Mouse (Mus musculus) midbrain, postnatal 0 days (tissue): Measurements from ENCODE around the gene Eif4e1b. TPM values are rescaled to one million over a fixed set of nuclear protein-coding genes. Genes with fewer than 3 reads are reported as not detected.

Experiments
- ATAC-seq: fragments of 200-750 bp; cut with Nextera tagmentation; 2 replicates; pipeline ENCODE4 v1.8.0; 2017; ENCODE audit warnings: moderate number of reproducible peaks, mild to moderate bottlenecking, moderate TSS enrichment, moderate library complexity; ENCODE audit not compliant: low FRiP score
- DNase-seq: peaks from one replicate; pipeline ENCODE4 v3.0.0-alpha.2; 2015; ENCODE audit warnings: low spot score
- H3K27ac ChIP-seq: fragments of 300-500 bp; sonication (generic); 2 replicates; pipeline ENCODE4 v1.5.1; 2014; ENCODE audit warnings: low read depth, mild to moderate bottlenecking, low read length, mixed read lengths
- H3K27me3 ChIP-seq: fragments of 300-500 bp; sonication (generic); 2 replicates; pipeline ENCODE4 v1.6.1; 2014; ENCODE audit warnings: low read length, control low read depth, mixed read lengths; ENCODE audit not compliant: insufficient read depth
- H3K36me3 ChIP-seq: fragments of 300-500 bp; sonication (generic); 2 replicates; pipeline ENCODE4 v1.6.1; 2014; ENCODE audit warnings: low read length, control low read depth, mixed read lengths; ENCODE audit not compliant: insufficient read depth
- H3K4me1 ChIP-seq: fragments of 300-500 bp; sonication (generic); 2 replicates; pipeline ENCODE4 v1.6.1; 2014; ENCODE audit warnings: mild to moderate bottlenecking, control low read depth, antibody characterized with exemption, low read length, mixed read lengths; ENCODE audit not compliant: insufficient read depth
- H3K4me2 ChIP-seq: fragments of 300-500 bp; sonication (generic); 2 replicates; pipeline ENCODE4 v1.6.1; 2014; ENCODE audit warnings: low read depth, mild to moderate bottlenecking, low read length, mixed read lengths; ENCODE audit not compliant: poor library complexity, severe bottlenecking
- H3K4me3 ChIP-seq: fragments of 300-500 bp; sonication (generic); 2 replicates; pipeline ENCODE4 v1.5.1; 2014; ENCODE audit warnings: low read depth, mild to moderate bottlenecking, low read length, moderate library complexity
- H3K9ac ChIP-seq: fragments of 300-500 bp; sonication (generic); replicated peaks from 2 replicates; pipeline ENCODE4 v1.6.1; 2014; ENCODE audit warnings: mild to moderate bottlenecking, low read length, moderate library complexity, mixed read lengths; ENCODE audit not compliant: poor library complexity, severe bottlenecking
- H3K9me3 ChIP-seq: fragments of 300-500 bp; sonication (generic); 2 replicates; pipeline ENCODE4 v1.6.1; 2016; ENCODE audit warnings: low read length, control low read depth
- CTCF ChIP-seq: IDR thresholded peaks from 2 replicates; pipeline ENCODE4 v1.5.1; 2016; ENCODE audit warnings: antibody characterized with exemption, mild to moderate bottlenecking
- WGBS: fragments of 180-500 bp; shearing (Covaris S2); extraction: QIAGEN DNeasy Blood & Tissue Kit; methylation state at CpG from one replicate; pipeline ENCODE4 v1.1.7; 2014; 5-methylcytosine and 5-hydroxymethylcytosine counted together
- polyA plus RNA-seq: library from polyadenylated mRNA; unstranded; fragments of >200 nt; fragmentation: Nextera tagmentation; extraction: Ambion mirVana; gene quantifications from 2 replicates; pipeline ENCODE4 v1.2.1, GENCODE M21; 2015
- total RNA-seq: library from RNA; depleted of rRNA; stranded (reverse); fragments of >200 nt; gene quantifications from 2 replicates; pipeline ENCODE4 v1.2.3, GENCODE M21; 2014; rRNA removed

The Eif4e1b gene
- total and polyA plus RNA-seq, 2 experiments from 2014 or later: not detected

DNA sequence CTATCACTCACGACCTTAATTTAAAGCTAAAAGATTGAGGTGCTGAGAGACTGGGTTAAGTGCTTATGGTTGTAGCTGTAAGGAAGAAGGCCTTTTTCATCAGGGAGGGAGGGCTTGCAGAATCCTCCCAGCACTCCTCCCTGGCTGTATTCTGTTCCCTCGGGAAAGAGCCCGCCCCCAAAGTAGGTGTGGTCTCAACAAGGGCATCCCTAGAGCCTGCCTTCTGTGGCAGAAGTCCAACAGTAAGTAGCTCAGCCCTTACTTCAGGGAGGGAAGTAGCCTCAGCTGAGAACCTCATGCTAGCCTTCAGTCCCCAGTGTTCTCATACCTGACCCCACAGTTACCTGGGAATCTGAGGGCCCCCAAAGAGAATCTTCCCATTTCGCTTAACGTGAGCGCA is 44.7 kb downstream of the Eif4e1b start:
- H3K4me3 ChIP-seq: no peak overlapping the region
- H3K9me3 ChIP-seq: no peaks in the 10 kb centered on the region
- H3K4me2 ChIP-seq: no peak overlapping the region
- no peaks in the 10 kb centered on the region for H3K36me3 ChIP-seq
- no peak for DNase-seq
- WGBS: 65% methylated on average over 6 of the region's 6 CpGs
- no peaks in the 10 kb centered on the region; the same call in 1 of the 2 replicates for H3K4me1 ChIP-seq
- TF ChIP-seq CTCF: no peak
- H3K27me3 ChIP-seq: no peaks in the 10 kb centered on the region
- H3K9ac ChIP-seq: no peak overlapping the region
- no peak for ATAC-seq
- H3K27ac ChIP-seq: no peak overlapping the region

DNA sequence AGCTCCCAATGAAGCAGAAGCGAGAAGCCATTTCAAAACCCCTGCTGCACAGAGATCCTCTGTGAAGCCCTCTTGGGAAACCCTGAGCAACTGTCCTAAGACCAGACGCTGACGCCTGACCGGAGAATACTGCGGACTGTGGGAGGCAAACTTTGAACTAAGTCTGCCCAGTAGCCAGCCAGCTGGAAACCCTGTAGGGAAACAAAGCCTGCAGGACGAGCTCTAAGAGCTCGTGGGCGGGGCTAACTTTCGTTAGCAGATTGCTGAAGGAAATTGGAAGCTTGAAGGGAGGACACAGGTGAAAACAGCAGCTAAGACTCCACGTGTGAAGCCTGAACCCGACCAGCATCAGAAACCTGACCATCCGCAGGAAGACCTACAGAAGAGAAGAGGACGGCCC is 45.7 kb downstream of the Eif4e1b start:
- TF ChIP-seq CTCF: no peak

DNA sequence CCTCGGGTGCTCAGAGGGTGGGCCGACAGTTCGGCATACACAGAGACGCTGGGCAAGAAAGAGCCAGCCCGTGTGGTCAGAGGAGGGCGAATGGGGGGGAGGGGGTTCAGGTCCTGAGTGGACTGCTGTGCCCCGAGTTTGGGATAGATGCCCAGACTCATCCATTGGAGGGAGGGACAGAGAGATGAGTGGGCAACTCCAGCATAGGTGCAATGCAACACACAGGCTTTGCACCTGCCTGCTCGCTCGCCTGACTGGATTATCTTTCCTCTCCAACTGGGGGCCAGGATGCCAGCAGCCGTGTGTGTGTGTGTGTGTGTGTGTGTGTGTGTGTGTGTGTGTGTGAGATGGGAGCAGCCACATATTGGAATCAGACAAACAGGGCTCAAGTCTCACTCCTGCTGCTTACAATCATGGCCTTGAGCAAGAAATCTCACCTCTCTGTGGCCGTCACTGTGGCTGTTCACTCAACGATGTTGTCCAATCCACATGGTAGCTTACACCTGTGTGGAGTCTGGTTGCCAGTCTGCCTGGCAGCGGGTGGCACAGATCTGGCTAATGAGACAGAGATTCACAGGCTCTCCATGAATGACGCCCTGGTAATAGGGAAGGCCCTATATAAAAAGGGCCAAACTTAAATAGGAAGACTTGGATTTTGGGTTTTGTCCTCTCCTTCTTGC is 52.7 kb downstream of the Eif4e1b start:
- DNase-seq (peak; percentile 34), ATAC-seq (no peak)
- 68% methylated on average over 14 of the region's 14 CpGs for WGBS
- H3K27me3 ChIP-seq: no peaks in the 10 kb centered on the region
- no peak overlapping the region for H3K4me2 ChIP-seq
- H3K36me3 ChIP-seq: no peaks in the 10 kb centered on the region
- H3K4me3 ChIP-seq: no peak overlapping the region
- H3K27ac ChIP-seq: no peak overlapping the region
- TF ChIP-seq CTCF: no peak
- peaks cover 7% of the 10 kb centered on the region; the same call in 1 of the 2 replicates for H3K4me1 ChIP-seq
- no peak overlapping the region for H3K9ac ChIP-seq
- H3K9me3 ChIP-seq: no peaks in the 10 kb centered on the region

More for the DNA sequence above, 45.7 kb downstream of the Eif4e1b start:
- Histone ChIP-seq H3K36me3 (no peaks in the 10 kb centered on the region), H3K4me1 (no peaks in the 10 kb centered on the region; the same call in 1 of the 2 replicates), H3K27me3 (no peaks in the 10 kb centered on the region), H3K4me3 (no peak overlapping the region), H3K9ac (no peak overlapping the region), H3K9me3 (no peaks in the 10 kb centered on the region), H3K27ac (no peak overlapping the region), H3K4me2 (no peak overlapping the region; the same call in 1 of the 2 replicates)
- ATAC-seq (no peak), DNase-seq (no peak)
- WGBS: 6% methylated on average over 13 of the region's 13 CpGs

DNA sequence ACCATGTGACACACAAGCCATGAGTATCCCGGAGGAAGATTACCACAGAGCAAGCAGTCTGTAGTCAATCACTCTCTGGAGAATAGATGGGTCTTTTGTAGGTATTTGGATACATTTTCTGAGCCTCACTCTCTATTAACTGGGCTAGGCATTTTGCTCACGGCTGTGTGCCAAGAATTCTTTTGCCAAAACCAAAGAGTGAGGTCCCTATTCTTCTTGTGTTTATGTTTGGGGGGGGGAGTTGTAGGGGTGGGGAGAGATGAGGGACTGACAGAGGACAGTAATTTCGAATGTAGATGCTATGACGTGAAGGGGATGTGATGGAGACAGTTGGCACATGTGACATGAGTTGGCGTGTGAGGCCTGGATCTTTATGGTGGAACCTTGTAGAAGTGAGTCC is 53.3 kb downstream of the Eif4e1b start:
- Histone ChIP-seq H3K27me3 (no peaks in the 10 kb centered on the region), H3K9me3 (no peaks in the 10 kb centered on the region), H3K4me2 (no peak overlapping the region), H3K4me3 (no peak overlapping the region), H3K4me1 (peaks cover 7% of the 10 kb centered on the region; the same call in 1 of the 2 replicates), H3K9ac (no peak overlapping the region), H3K27ac (no peak overlapping the region), H3K36me3 (no peaks in the 10 kb centered on the region)
- DNase-seq (no peak), ATAC-seq (no peak)
- TF ChIP-seq CTCF: no peak
- WGBS: 73% methylated on average over 5 of the region's 5 CpGs

DNA sequence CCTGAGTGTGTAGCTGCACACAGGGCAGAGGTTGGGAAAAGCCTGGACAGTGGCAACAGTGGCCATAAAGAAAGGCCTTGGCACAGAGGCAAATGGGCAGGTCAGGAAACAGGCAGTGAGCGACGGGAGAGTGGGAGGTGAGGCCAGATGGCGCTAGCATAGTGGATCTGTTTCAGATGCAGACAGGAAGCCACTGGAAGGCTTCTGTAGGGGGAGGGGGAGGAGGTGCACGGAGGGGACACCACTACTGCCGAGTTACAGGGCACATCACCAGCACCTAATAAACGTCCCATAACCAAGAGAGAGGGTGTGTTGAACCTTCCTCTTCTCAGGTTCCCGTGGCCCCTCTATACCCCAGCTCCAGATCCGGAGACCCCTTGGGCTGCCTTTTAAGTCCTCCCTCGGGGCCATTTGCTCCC is 53.7 kb downstream of the Eif4e1b start:
- H3K27ac ChIP-seq: no peak overlapping the region
- no peaks in the 10 kb centered on the region for H3K9me3 ChIP-seq
- no peaks in the 10 kb centered on the region for H3K27me3 ChIP-seq
- peak; percentile 68 for DNase-seq
- no peak for TF ChIP-seq CTCF
- 24% methylated on average over 9 of the region's 9 CpGs for WGBS
- peaks cover 7% of the 10 kb centered on the region; the same call in 1 of the 2 replicates for H3K4me1 ChIP-seq
- no peak for ATAC-seq
- no peak overlapping the region for H3K4me2 ChIP-seq
- no peaks in the 10 kb centered on the region for H3K36me3 ChIP-seq
- no peak overlapping the region for H3K9ac ChIP-seq
- no peak overlapping the region for H3K4me3 ChIP-seq

Other genes starting within 250 kb of the Eif4e1b start
- 205 and 230 TPM in 2 replicates for gene 4833439L19Rik, start 218.6 kb upstream of the Eif4e1b start, total RNA-seq
- 240 and 248 TPM in 2 replicates for gene 4833439L19Rik, start 218.6 kb upstream of the Eif4e1b start, polyA plus RNA-seq
- gene Arl10, start 209.0 kb upstream of the Eif4e1b start, total RNA-seq: 161 and 171 TPM in 2 replicates
- 79.2 and 80.2 TPM in 2 replicates for gene Arl10, start 209.0 kb upstream of the Eif4e1b start, polyA plus RNA-seq
- gene Nop16, start 193.9 kb upstream of the Eif4e1b start, total RNA-seq: 26.7 TPM in 2 replicates
- gene Nop16, start 193.9 kb upstream of the Eif4e1b start, polyA plus RNA-seq: 53.8 and 54.1 TPM in 2 replicates
- gene Higd2a, start 193.8 kb upstream of the Eif4e1b start, total RNA-seq: 110 and 203 TPM in 2 replicates
- 327 and 330 TPM in 2 replicates for gene Higd2a, start 193.8 kb upstream of the Eif4e1b start, polyA plus RNA-seq
- gene Cltb, start 172.7 kb upstream of the Eif4e1b start, total RNA-seq: 243 and 256 TPM in 2 replicates
- 326 and 328 TPM in 2 replicates for gene Cltb, start 172.7 kb upstream of the Eif4e1b start, polyA plus RNA-seq
- 49.3 and 57.9 TPM in 2 replicates for gene Faf2, start 162.2 kb upstream of the Eif4e1b start, total RNA-seq
- 53.0 and 56.4 TPM in 2 replicates for gene Faf2, start 162.2 kb upstream of the Eif4e1b start, polyA plus RNA-seq
- 67.6 and 71.2 TPM in 2 replicates for gene Rnf44, start 90.1 kb upstream of the Eif4e1b start, total RNA-seq
- gene Rnf44, start 90.1 kb upstream of the Eif4e1b start, polyA plus RNA-seq: 51.7 and 52.0 TPM in 2 replicates
- gene Cdhr2, start 82.5 kb upstream of the Eif4e1b start, total RNA-seq: 0.33 and 0.52 TPM in 2 replicates
- gene Cdhr2, start 82.5 kb upstream of the Eif4e1b start, polyA plus RNA-seq: 0.65 and 0.84 TPM in 2 replicates
- 167 and 170 TPM in 2 replicates for gene Gprin1, start 34.1 kb upstream of the Eif4e1b start, total RNA-seq
- gene Gprin1, start 34.1 kb upstream of the Eif4e1b start, polyA plus RNA-seq: 21.7 and 23.0 TPM in 2 replicates
- 84.6 and 90.6 TPM in 2 replicates for gene Sncb, start 17.4 kb upstream of the Eif4e1b start, total RNA-seq
- gene Sncb, start 17.4 kb upstream of the Eif4e1b start, polyA plus RNA-seq: 213 and 233 TPM in 2 replicates
- gene Tspan17, start 5.4 kb downstream of the Eif4e1b start, total RNA-seq: 43.4 and 58.1 TPM in 2 replicates
- 100 and 115 TPM in 2 replicates for gene Tspan17, start 5.4 kb downstream of the Eif4e1b start, polyA plus RNA-seq
- 24.2 and 29.0 TPM in 2 replicates for gene Unc5a, start 165.4 kb downstream of the Eif4e1b start, total RNA-seq
- 12.7 and 14.3 TPM in 2 replicates for gene Unc5a, start 165.4 kb downstream of the Eif4e1b start, polyA plus RNA-seq
- gene Hk3, start 237.4 kb downstream of the Eif4e1b start, total RNA-seq: 1.0 and 1.7 TPM in 2 replicates
- 0.79 and 0.80 TPM in 2 replicates for gene Hk3, start 237.4 kb downstream of the Eif4e1b start, polyA plus RNA-seq